Mouse (Mus musculus): ENCODE measurements around the gene Pgm5.

DNA sequence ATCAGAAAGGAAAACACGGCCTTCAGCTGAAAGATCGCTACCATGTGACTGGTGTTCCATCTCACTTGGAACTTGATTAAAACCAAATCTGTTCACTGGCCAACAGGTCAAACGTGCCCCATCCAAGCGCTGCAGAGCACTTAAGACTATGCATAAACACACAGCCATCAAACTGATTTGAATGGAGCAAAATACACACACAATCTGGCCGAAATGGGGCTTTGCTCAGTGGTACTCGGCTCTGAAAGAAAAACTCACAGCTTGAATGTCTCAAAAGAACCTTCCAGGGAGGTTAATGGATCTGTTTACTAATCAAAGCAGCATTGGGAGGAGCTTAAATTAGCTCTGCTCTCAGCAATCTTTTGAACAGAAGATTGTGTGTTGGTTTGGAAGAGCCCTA, 81.7 kb downstream of the Pgm5 start:
- TF ChIP-seq POLR2A (IDR thresholded peaks at IDR 0.05; ENCODE audit: low read depth, low read length) (no peak), CTCF (IDR thresholded peaks at IDR 0.05; ENCODE audit: extremely low read depth, insufficient read depth, insufficient read length, insufficient replicate concordance) (no peak)
